Mouse (Mus musculus): ENCODE results near the gene Prdx3. TPM values are rescaled to one million over a fixed set of nuclear protein-coding genes. Genes with fewer than 3 reads are reported as not detected.
A peak's percentile ranks its signal among the peaks of the same experiment; 100 is the strongest.

Prdx3 gene
- total RNA-seq (2021), result 10 to 100 TPM; 73.4 to 75.1 TPM
- long read RNA-seq, transcript Prdx3-201 (7 exons, 1,478 nt), result major isoform, 46 of 46 reads
- long read RNA-seq, partial matches to known transcripts, result 0 of 46 reads
- long read RNA-seq, other reads (novel, unspliced or antisense), result 0 of 46 reads

GRCm38 (mm10) chr19:60874064-60874694 lies at the start of gene Prdx3:
Prdx3 (minus strand) TSS chr19:60874556.
- DNase-seq (ENCODE audit: low spot score in 2 of 2), result peak; percentile 95 to 96

GRCm38 (mm10) chr19:60916869-60917570 lies 42.7 kb upstream of the Prdx3 start:
- no peak for DNase-seq (ENCODE audit: low spot score in 2 of 2)

- no peak for DNase-seq (ENCODE audit: low spot score in 2 of 2)
Measured at GRCm38 (mm10) chr19:60915862-60916261, 41.5 kb upstream of the Prdx3 start.

GRCm38 (mm10) chr19:60915236-60915635 lies 40.9 kb upstream of the Prdx3 start:
- DNase-seq (ENCODE audit: low spot score in 2 of 2), result no peak

GRCm38 (mm10) chr19:60911653-60912052 lies 37.3 kb upstream of the Prdx3 start:
- no peak for DNase-seq (ENCODE audit: low spot score in 2 of 2)

GRCm38 (mm10) chr19:60910304-60910703 lies 35.9 kb upstream of the Prdx3 start:
- no peak for DNase-seq (ENCODE audit: low spot score in 2 of 2)

GRCm38 (mm10) chr19:60905477-60905876 lies 31.1 kb upstream of the Prdx3 start:
- DNase-seq (ENCODE audit: low spot score in 2 of 2), result no peak

GRCm38 (mm10) chr19:60903971-60904370 lies 29.6 kb upstream of the Prdx3 start:
- no peak for DNase-seq (ENCODE audit: low spot score in 2 of 2)

GRCm38 (mm10) chr19:60903139-60903538 lies 28.8 kb upstream of the Prdx3 start:
- no peak for DNase-seq (ENCODE audit: low spot score in 2 of 2)

GRCm38 (mm10) chr19:60895251-60895880 lies 21.0 kb upstream of the Prdx3 start:
- DNase-seq (ENCODE audit: low spot score in 2 of 2), result peak in 1 of 2 experiments; percentile 27

- DNase-seq (ENCODE audit: low spot score in 2 of 2), result peak in 1 of 2 experiments; percentile 68
Measured at GRCm38 (mm10) chr19:60891934-60892547, 17.7 kb upstream of the Prdx3 start.

- no peak for DNase-seq (ENCODE audit: low spot score in 2 of 2)
Measured at GRCm38 (mm10) chr19:60891123-60891470, 16.7 kb upstream of the Prdx3 start.

- DNase-seq (ENCODE audit: low spot score in 2 of 2), result peak; percentile 35 to 72
Measured at GRCm38 (mm10) chr19:60890391-60891122, 16.2 kb upstream of the Prdx3 start.

GRCm38 (mm10) chr19:60889714-60890315 lies 15.5 kb upstream of the Prdx3 start, which contains the start of gene Grk5:
Grk5 (plus strand) TSS chr19:60889749.
- peak; percentile 93 to 96 for DNase-seq (ENCODE audit: low spot score in 2 of 2)

- peak in 1 of 2 experiments; percentile 16 for DNase-seq (ENCODE audit: low spot score in 2 of 2)
Measured at GRCm38 (mm10) chr19:60889101-60889713, 14.9 kb upstream of the Prdx3 start.

- no peak for DNase-seq (ENCODE audit: low spot score in 2 of 2)
Measured at GRCm38 (mm10) chr19:60887637-60888036, 13.3 kb upstream of the Prdx3 start.

- DNase-seq (ENCODE audit: low spot score in 2 of 2), result peak in 1 of 2 experiments; percentile 70
Measured at GRCm38 (mm10) chr19:60883129-60883528, 8.8 kb upstream of the Prdx3 start.

GRCm38 (mm10) chr19:60873501-60873900 lies 855 bp downstream of the Prdx3 start:
- DNase-seq (ENCODE audit: low spot score in 2 of 2), result peak in 1 of 2 experiments; percentile 14

GRCm38 (mm10) chr19:60872272-60872671 lies 2.1 kb downstream of the Prdx3 start:
- DNase-seq (ENCODE audit: low spot score in 2 of 2), result no peak

GRCm38 (mm10) chr19:60871366-60871765 lies 3.0 kb downstream of the Prdx3 start:
- DNase-seq (ENCODE audit: low spot score in 2 of 2), result no peak
